Mouse (Mus musculus): ENCODE measurements around the gene Lrrc4.
A peak's percentile ranks its signal among the peaks of the same experiment; 100 is the strongest.

Gene Lrrc4

DNA sequence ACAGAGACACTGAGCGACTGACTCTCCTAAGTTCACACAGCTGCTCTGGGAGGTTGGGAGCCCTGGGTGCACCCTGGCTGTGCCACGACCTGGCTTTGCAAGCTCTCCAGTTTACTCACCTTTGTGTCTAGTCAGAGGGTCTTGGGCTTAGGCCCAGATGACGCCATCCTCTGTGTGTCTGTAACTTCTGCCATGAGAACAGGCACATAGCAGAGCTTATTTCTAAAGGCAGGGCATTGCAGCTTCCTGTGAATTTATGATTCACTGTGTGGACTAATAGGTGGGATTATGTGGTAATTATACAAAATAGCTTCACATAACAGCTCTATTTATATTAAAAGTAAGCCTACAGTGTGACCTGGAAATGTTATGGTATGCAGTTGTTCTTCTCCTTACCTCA is 168.5 kb downstream of the Lrrc4 start:
- no peak for DNase-seq

DNA sequence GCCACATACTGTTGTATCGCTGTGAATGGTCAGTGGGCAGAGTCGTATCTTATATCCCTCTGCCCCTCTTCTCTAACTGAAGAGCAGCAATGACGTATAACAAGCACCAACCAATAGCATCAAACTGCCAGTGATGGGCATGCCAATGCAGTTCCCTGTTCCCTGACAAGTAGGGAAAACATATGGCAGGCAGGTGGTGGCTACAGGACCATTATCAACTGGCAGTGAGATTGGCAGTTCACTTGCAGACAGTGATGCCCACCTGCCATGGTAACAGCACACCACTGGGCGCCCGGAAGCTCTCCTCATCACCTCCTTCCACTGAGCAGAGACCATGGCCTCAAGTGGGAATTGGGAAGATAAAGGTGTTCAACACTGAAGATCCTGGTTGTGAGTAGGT is 175.0 kb downstream of the Lrrc4 start:
- no peak for DNase-seq

DNA sequence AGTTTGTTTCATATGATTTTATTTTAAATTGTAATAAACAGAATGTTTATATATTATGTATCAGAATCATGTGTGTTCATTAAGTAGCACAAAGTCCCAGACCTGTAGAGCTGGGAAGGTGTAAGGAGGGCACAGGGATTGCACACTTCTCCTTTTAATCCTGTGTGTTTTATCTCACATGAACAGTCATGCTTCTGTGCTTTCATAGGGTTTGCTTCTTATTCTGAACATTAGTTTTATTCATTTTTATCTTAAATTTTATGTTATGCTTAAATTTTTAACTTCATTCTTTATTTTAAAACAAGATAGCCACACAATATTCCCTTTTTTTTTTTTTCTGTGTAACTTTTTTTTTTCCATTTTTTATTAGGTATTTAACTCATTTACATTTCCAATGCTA is 186.3 kb downstream of the Lrrc4 start:
- DNase-seq: no peak

DNA sequence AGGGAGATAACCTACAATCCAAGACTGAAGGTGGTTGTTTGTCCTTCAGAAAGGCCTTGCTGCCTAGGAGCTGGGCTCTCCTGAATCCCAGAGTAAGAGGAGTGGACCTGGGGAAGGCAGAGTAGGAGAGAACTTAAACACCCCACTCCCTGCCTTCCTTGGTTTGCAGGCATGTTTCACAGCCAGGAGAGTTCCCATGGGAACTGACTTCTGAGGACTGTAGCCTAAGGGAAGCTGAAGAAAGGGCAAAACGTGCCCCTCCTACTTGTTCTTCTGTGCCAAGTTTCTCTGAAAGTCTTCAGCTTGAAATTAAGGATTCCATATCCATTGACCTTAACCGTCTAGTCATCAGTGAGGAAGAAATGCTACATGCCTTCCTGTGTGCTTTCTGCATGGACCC is 188.6 kb downstream of the Lrrc4 start:
- DNase-seq: no peak

DNA sequence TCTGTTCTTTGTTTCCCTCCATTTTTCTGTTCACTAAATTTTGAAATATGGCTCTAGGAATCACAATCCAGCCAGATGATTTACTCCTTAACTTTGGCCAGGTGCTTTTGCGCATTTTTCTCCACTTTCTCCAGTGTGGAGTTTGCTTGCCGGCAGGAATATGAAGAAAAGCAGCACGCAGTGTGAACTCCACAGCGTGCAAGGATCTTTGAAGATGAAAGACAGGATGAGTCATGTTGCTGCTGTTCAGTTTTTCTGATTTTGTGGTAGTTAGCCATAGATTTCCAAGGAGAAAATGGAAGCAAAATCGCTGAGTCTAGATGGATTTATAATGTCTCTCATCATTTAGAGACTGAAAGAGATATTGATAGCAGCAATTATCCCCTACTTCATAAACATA is 191.5 kb downstream of the Lrrc4 start:
- DNase-seq: no peak

DNA sequence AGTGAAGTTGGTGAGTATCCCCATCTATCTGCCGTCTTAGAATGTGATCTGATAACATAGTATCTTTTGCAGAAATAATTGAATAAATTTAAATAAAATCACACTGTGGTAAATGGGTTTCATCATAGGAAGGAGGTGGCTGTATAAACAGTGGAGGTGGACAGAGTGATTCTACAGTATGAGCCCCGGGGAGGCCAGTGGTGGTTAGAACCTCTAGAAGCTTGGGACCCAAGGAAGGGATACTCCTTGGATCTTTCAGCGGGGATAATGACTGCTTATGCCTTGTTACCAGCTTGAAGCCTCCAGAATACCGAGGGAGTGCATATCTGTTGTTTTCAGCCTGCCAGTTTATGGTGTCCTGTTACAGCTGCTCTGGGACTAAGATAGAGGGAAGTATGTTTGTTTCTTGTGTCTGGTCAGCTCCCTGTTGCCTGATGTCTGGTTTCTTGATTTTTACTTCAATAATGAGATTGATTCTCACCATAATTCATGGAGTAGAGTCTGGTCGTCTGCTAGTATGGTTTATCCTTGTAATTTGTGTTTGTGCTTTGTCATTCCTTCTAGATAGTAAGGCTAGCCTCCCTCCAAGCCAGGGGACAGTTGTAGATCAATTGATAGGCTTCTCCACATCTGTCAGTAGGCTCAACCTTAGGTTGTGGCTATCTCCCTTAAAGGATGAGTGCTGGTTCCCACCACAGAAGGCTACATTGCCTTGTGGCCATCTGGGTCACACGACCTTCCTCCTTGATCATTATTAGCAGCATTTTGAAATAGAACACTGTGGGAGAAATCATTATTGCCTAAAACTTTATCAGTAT is 195.8 kb downstream of the Lrrc4 start:
- DNase-seq: no peak

DNA sequence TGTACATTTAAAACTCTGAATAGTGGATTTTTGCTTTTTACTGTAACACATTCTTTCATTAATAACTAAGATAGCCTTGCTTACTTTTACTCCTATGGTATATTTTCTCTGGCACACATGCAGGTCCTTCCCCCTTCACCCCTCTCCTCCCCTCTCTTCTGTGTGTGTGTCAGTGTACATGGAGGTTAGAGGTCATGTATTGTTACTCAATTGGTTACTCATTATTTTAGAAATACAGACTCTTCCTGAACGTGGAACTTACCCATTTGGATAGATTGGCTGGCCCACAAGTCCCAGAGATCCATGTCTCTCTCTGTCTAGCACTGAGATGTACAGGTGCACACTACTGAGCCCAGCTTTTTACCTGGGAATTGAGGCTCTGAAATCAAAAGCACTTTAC is 196.5 kb downstream of the Lrrc4 start:
- DNase-seq: no peak

DNA sequence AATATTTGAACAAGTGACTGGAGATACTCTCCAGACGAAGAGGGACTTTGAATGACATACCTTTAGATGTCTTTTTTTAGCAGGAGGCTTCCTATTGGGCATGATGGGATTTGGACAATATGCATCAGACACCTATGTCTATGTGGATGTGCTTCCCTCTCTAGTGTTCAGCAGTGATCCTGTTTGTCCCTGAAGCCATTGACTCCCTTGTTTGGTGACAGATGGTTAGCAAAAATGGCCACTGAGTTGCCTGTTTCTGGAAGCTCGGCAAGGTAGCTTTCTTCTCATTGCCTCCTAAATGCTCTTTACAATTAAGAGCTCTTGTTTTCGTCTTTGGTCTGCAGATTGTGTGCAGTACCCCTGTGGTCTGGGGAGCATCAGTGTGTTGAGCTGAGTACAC is 197.9 kb downstream of the Lrrc4 start:
- no peak for DNase-seq

DNA sequence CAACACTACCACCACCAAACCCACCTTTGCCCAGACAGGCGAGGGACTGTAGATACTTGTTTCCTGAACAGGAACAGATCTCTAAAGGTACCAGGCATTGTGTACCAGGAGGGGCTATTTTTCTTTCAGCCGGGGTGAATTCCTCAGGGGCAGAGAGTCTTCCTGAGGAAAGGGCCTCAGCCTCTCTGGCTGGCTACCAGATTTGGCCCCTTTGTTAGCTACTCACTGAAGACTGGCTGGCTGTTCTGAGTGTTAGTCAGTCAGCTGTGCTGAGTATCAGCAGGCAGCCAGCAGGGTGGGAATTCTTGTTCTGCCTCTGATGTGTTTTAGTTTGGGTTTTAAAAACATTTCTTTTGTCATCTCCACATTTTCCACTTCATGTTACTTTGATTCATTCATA is 198.4 kb downstream of the Lrrc4 start:
- peak; percentile 27 for DNase-seq

DNA sequence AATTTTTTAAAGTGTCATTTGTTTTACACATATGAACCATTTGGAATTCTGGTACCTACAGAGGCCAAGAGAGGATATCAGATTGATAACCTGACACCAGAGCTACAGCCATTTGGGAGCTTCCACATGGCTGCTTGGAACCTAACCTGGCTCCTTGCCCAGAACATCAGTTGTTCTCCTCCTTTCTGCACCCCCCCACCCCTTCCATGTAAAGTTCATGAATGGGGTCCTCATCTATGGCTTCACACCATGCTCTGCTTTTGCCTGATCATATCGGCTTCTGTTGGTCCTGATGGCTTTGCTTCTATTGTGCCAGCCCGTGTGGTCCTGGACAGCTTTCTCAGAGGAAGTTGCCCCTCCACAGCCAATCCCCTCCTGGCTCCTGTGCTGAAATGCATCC is 200.6 kb downstream of the Lrrc4 start:
- no peak for DNase-seq

DNA sequence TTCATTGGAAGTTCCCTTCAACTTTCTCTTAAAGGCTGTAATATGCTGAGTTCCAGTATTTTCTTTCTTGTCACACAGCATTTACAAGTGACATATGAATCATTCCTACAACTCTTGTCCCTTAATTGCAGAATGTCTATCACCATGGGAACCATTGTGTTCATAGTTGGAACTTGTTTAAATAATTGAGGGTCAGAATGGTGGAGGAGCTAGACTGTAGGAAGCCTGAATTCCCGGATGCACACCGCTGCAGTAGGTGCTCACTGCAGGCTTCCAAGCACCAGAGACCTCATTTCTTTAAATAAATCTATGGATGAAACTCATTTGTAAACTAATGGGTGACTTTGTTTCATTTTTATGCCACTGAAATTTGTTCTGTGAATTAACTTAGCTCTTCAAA is 201.7 kb downstream of the Lrrc4 start:
- DNase-seq: no peak

DNA sequence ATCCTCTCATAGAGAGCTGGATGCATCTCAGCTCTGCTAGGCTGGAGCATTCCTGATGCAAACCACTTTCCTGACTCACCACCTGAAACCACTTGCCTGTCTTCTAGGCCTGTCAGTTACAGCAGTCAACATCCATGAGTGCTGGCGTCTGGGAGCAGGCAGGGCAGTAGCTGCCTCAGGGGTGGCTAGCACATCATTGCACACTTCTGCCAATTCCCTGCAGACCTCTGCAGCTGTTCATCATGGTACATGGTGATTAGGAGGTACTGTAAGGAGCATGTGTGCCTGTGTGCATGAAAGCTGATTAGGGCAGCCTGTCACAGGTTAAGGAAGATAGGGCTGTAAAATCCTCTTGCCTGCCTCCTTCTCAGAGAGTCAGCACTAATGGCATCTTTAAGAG is 203.1 kb downstream of the Lrrc4 start:
- no peak for DNase-seq

DNA sequence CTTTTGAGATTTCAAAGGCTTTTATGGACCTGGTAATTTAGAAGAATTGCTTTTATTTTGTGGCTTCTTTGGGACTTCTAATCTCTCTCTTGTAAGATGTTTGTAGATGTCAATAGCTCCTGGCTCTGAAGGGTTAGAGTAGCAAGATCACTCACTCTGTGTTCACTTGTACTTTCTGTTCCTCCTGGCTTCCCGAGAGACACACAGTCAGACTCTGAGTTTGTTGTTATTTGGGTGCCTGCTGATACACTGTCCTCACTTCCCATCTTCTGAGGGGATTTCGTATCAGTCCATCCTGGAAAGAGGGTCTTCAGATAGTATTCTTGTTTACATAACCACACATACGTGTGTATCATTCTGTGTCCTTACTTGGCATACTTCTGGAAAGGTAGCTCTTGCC is 208.6 kb downstream of the Lrrc4 start:
- DNase-seq: no peak

DNA sequence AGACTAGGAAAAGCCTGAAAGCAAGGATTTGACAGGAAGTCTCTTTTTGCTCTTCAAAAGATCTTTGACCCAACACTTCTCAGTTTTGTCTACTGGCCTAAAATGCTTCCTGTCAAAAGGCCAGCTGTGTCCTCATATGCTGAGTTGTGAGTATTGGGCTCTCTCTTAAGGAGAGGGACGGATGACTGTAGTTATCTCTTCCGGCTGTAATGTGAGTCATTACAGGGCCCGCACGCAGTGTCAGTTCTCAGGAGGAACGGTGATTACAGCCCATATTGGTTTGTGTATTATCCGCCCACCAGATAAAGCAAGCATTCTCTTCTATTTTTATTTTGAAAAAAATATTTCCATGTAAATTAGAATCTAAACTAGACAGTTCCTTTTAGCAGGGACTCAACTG is 209.0 kb downstream of the Lrrc4 start:
- peak; percentile 56 for DNase-seq

DNA sequence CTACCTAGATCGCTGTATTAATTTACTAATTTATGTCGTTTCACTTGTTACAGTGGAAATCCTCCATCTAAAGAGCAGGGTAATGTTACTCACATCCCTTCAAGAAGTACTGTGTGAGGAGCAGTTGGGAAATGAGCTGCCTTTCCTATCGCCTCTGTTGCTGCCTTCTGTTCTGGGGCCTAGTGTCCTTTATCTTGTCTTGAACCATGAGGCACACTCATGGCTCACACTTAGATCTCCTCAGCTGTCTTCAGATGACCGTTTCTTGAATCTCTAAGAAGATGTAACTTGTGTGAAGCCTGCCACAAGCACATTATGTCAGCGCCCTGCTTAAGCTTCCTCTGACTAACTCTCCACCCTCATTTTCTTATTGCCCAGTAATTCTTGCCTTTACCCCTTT is 209.6 kb downstream of the Lrrc4 start:
- no peak for DNase-seq

DNA sequence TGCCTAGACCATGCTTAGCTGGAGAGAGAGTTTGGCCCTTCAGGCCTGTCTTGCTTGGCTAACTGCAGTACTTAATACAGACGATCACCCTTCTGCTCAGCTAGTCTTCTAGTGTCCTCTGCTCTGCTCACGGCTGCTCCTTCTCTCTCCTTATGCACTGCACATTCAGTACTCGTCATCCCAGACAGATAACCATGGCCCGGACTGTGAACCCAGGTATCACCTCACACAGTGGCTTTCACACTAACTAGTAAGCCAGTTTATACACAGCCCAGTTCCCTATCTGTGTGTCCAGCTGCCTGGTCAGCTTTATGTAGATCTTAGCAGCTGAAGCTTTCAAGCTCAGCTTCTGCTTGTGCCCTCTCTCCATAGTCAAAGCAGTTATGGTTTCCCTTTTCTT is 210.1 kb downstream of the Lrrc4 start:
- no peak for DNase-seq

DNA sequence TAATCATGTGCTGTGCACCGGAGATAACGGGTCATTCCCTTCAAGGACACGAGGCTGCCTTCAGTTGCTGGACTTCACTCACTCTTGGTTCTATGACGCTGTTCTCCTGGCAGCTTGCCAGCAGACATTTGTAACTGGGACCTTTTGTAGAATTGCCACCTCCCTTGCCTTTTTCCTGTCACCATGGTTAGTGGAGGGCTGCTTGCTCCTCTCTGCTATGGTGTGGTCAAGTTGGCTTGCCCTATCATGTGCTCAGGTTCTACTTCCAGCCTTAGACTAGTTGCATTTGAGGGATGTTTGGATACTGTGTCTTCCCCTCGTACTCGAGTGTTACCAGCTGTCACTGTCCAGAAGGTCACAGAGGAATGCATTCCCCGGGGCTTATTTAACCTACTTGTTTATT is 212.8 kb downstream of the Lrrc4 start:
- peak; percentile 83 for DNase-seq

DNA sequence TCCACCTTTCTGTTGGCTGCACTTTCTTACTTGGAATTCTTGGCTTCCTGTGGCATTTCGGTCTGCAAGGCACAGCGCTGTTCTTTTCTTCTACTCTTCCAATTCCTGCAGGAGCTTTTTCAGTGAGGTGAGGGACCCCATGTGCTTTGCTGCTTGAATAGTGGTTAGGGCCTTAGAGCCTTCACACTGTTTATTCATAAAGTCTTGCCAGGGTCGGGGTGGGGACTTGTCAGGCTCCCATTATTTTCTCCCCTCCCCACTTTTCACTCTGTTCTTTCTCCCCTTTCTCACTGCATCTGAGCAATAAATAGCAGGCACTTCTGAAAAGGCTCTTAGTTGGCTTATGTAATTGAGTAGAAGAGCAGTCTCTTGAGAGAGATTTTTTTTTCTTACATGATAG is 213.2 kb downstream of the Lrrc4 start:
- DNase-seq: no peak

DNA sequence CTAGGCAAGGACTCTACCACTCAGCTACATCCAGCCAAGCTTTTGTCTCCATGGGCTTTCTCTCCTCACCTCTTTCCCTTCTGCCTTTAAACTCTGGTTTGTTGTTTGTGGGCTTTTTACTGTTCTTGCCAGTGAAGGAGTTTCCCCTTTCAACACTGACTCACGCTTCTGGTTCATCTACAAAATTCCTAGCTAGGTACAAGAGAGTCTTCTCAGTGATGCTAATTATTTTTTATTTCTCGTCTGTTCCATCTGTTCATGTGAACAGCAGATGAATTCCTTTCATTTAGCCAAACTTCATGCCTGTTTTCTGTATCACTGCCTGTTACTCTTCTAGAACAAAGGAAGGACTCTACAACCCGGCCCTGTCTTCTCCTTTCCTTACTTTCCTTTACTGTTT is 215.6 kb downstream of the Lrrc4 start:
- DNase-seq: no peak

DNA sequence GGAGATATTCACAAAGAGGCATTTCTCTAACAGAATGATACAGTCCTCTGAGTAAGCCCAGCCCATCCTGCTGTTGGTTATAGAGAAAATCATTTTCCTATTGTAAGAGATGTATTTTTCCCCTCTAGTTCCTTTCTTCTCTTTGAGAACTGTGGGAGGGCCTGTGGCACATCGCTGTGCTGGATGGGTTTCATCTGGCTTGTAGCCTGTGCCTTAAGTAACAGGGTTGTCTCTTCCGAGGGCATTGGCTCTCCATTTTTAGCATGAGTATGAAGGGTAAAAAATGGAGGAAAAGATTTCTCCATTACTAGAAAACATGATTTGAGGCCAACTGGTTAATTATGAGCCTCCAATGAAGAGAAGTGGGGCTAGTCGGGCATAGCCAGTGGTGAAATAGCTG is 216.1 kb downstream of the Lrrc4 start:
- no peak for DNase-seq

DNA sequence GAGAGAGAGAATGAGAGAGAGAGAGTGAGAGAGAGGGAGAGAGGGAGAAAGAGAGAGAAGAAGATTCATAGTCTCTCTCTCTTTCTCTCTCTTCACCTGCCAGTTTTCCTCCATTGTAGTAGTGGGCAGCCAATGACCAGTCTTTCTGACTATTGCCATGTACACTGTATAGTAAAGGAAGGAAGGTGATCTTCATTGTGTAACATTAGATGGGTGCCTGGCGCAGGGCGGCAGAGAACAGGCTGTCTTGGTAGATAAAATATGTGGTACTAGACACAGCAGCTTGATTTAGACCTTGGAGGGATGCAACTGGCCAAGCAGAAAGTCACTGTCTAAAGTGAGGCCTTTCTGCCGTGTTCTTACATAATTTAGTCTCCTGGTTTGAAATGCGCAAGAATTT is 216.7 kb downstream of the Lrrc4 start:
- DNase-seq: no peak

DNA sequence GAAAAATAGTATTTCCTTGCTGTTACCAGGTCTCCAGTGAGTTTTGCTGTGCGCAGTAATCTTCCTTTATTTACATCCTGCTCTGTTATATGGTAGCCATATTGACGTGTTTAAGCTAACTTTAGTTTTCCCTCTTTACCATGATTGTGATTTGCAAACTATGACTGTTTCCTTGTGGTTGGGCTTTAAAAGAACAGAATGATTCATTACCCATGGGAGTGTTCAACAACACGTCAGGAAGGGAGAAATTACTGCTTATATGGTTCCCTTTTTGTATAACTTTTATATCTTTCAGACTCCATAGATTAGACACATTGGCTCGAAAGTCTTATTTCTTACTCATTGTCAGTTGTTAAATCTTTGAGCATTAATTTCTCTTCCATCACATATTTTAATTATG is 218.1 kb downstream of the Lrrc4 start:
- DNase-seq: no peak
